Mouse (Mus musculus): ENCODE data around the gene Krtap10-4.
"Not testable (repeated sequence)": the region's sequence is repeated elsewhere in the genome, so short reads cannot be mapped to it uniquely, and the experiment has no call there.

Krtap10-4 gene

GRCm38 (mm10) chr10:77788621-77789020 is 38.3 kb downstream of the Krtap10-4 start:
- DNase-seq (ENCODE audit: low read depth): no peak

- not testable (repeated sequence) for DNase-seq (ENCODE audit: low read depth)
These were observed 39.0 kb downstream of the Krtap10-4 start, which contains the start of gene Gm7137 for GRCm38 (mm10) chr10:77787876-77788275. Gene Gm7137, minus strand, starts transcription at chr10:77788200.

- DNase-seq (ENCODE audit: low read depth): not testable (repeated sequence)
These were observed 43.5 kb downstream of the Krtap10-4 start for GRCm38 (mm10) chr10:77783396-77783795.

GRCm38 (mm10) chr10:77782442-77782841 is 44.5 kb downstream of the Krtap10-4 start, which contains the start of gene Gm3250:
Gene Gm3250, minus strand, starts transcription at chr10:77782542.
- not testable (repeated sequence) for DNase-seq (ENCODE audit: low read depth)

- not testable (repeated sequence) for DNase-seq (ENCODE audit: low read depth)
These were observed 50.1 kb downstream of the Krtap10-4 start, which contains the start of gene Gm7138 for GRCm38 (mm10) chr10:77776844-77777243. Gene Gm7138, minus strand, starts transcription at chr10:77776944.

All from naive thymus-derived CD4-positive, alpha-beta T cell, adult 2 months (primary cell).